Mouse (Mus musculus) urinary bladder, postnatal 4 days (tissue): ENCODE results near the gene Hipk2.
A peak's percentile ranks its signal among the peaks of the same experiment; 100 is the strongest.

Source experiments
- DNase-seq, 2 experiments: peaks; one replicate each; pipeline ENCODE4 v3.0.0; 2021 to 2022; ENCODE audit warnings: low spot score in 2 of 2

The Hipk2 gene

GRCm38 (mm10) chr6:38755961-38756360 lies 120.0 kb downstream of the Hipk2 start:
- DNase-seq = no peak

- no peak for DNase-seq
Measured at GRCm38 (mm10) chr6:38755188-38755587, 120.8 kb downstream of the Hipk2 start.

GRCm38 (mm10) chr6:38753729-38754128 lies 122.2 kb downstream of the Hipk2 start:
- DNase-seq = no peak

- no peak for DNase-seq
Measured at GRCm38 (mm10) chr6:38753025-38753424, 122.9 kb downstream of the Hipk2 start.

- DNase-seq = no peak
Measured at GRCm38 (mm10) chr6:38752495-38752894, 123.5 kb downstream of the Hipk2 start.

- no peak for DNase-seq
Measured at GRCm38 (mm10) chr6:38748037-38748436, 127.9 kb downstream of the Hipk2 start.

GRCm38 (mm10) chr6:38743351-38743750 lies 132.6 kb downstream of the Hipk2 start:
- no peak for DNase-seq

GRCm38 (mm10) chr6:38742441-38742840 lies 133.5 kb downstream of the Hipk2 start:
- DNase-seq = no peak

GRCm38 (mm10) chr6:38741024-38741423 lies 134.9 kb downstream of the Hipk2 start:
- no peak for DNase-seq

GRCm38 (mm10) chr6:38739266-38739665 lies 136.7 kb downstream of the Hipk2 start:
- DNase-seq = no peak

GRCm38 (mm10) chr6:38737763-38738162 lies 138.2 kb downstream of the Hipk2 start:
- no peak for DNase-seq

- DNase-seq = peak; percentile 56 to 81
Measured at GRCm38 (mm10) chr6:38736240-38736639, 139.7 kb downstream of the Hipk2 start.

GRCm38 (mm10) chr6:38732681-38733080 lies 143.3 kb downstream of the Hipk2 start:
- DNase-seq = no peak

- DNase-seq = no peak
Measured at GRCm38 (mm10) chr6:38730169-38731146, 145.5 kb downstream of the Hipk2 start.

- DNase-seq = no peak
Measured at GRCm38 (mm10) chr6:38725515-38725914, 150.4 kb downstream of the Hipk2 start.

GRCm38 (mm10) chr6:38721361-38721760 lies 154.6 kb downstream of the Hipk2 start:
- DNase-seq = no peak

- DNase-seq = no peak
Measured at GRCm38 (mm10) chr6:38719229-38719628, 156.7 kb downstream of the Hipk2 start.

GRCm38 (mm10) chr6:38718625-38719024 lies 157.3 kb downstream of the Hipk2 start:
- DNase-seq = no peak

GRCm38 (mm10) chr6:38715881-38716280 lies 160.1 kb downstream of the Hipk2 start:
- no peak for DNase-seq

- DNase-seq = no peak
Measured at GRCm38 (mm10) chr6:38713957-38714898, 161.7 kb downstream of the Hipk2 start.

- no peak for DNase-seq
Measured at GRCm38 (mm10) chr6:38710449-38710848, 165.5 kb downstream of the Hipk2 start.

- no peak for DNase-seq
Measured at GRCm38 (mm10) chr6:38704264-38704984, 171.5 kb downstream of the Hipk2 start.
